Mouse (Mus musculus) large intestine, adult 2 months (tissue): ENCODE measurements around the gene Gm9837. TPM values are rescaled to one million over a fixed set of nuclear protein-coding genes. Genes with fewer than 3 reads are reported as not detected.

Experiments used
- DNase-seq: peaks from one replicate; pipeline ENCODE4 v3.0.0-alpha.2; 2012; ENCODE audit warnings: low read depth, low spot score
- WGBS: fragments of 180-500 bp; shearing (Covaris S2); methylation state at CpG from one replicate; pipeline ENCODE4 v1.1.7; 2018; 5-methylcytosine and 5-hydroxymethylcytosine counted together
- polyA plus RNA-seq: library from polyadenylated mRNA; depleted of rRNA; stranded (reverse); fragments of >200 nt; gene quantifications from 2 replicates; pipeline ENCODE4 v1.2.3, GENCODE M21; 2012; rRNA removed

Gene Gm9837
- not detected in 2 replicates for polyA plus RNA-seq

GRCm38 (mm10) chr11:53469968-53470695 is at the start of gene Gm9837:
Gene Gm9837, minus strand, starts transcription at chr11:53470479.
- no peak for DNase-seq
- 6% methylated on average over 29 of the region's 29 CpGs for WGBS

GRCm38 (mm10) chr11:53519207-53520121 is 49.2 kb upstream of the Gm9837 start, which contains the start of gene Sept8:
Gene Sept8, plus strand, starts transcription at chr11:53519257.
- 7% methylated on average over 72 of the region's 79 CpGs for WGBS
- peak; percentile 16 for DNase-seq

GRCm38 (mm10) chr11:53518759-53519158 is 48.5 kb upstream of the Gm9837 start:
- 64% methylated on average over 5 of the region's 5 CpGs for WGBS
- no peak for DNase-seq

- WGBS = 35% methylated on average over 8 of the region's 8 CpGs
- no peak for DNase-seq
Measured at GRCm38 (mm10) chr11:53516775-53517627, 46.7 kb upstream of the Gm9837 start.

- WGBS = 68% methylated on average over 5 of the region's 5 CpGs
- no peak for DNase-seq
Measured at GRCm38 (mm10) chr11:53510351-53510750, 40.1 kb upstream of the Gm9837 start.

- DNase-seq = no peak
- 60% methylated on average over 3 of the region's 3 CpGs for WGBS
Measured at GRCm38 (mm10) chr11:53508591-53508990, 38.3 kb upstream of the Gm9837 start.

- 59% methylated on average over 7 of the region's 7 CpGs for WGBS
- DNase-seq = no peak
Measured at GRCm38 (mm10) chr11:53508152-53508551, 37.9 kb upstream of the Gm9837 start.

GRCm38 (mm10) chr11:53507098-53507805 is 37.0 kb upstream of the Gm9837 start:
- 77% methylated on average over 9 of the region's 9 CpGs for WGBS

GRCm38 (mm10) chr11:53505026-53505663 is 34.9 kb upstream of the Gm9837 start:
- 84% methylated on average over 5 of the region's 5 CpGs for WGBS
- DNase-seq = no peak

More at GRCm38 (mm10) chr11:53507098-53507805, 37.0 kb upstream of the Gm9837 start:
- no peak for DNase-seq

- DNase-seq = no peak
- WGBS = 81% methylated on average over 8 of the region's 8 CpGs
Measured at GRCm38 (mm10) chr11:53504376-53504775, 34.1 kb upstream of the Gm9837 start.

- DNase-seq = no peak
- WGBS = 76% methylated on average over 5 of the region's 5 CpGs
Measured at GRCm38 (mm10) chr11:53503738-53504137, 33.5 kb upstream of the Gm9837 start.

GRCm38 (mm10) chr11:53502039-53502765 is 31.9 kb upstream of the Gm9837 start:
- DNase-seq = no peak
- 70% methylated on average over 8 of the region's 8 CpGs for WGBS

GRCm38 (mm10) chr11:53500569-53500968 is 30.3 kb upstream of the Gm9837 start:
- 9% methylated on average over 11 of the region's 11 CpGs for WGBS
- DNase-seq = no peak

- DNase-seq = no peak
- WGBS = 48% methylated on average over 6 of the region's 6 CpGs
Measured at GRCm38 (mm10) chr11:53496946-53497345, 26.7 kb upstream of the Gm9837 start.

- WGBS = 72% methylated on average over 6 of the region's 6 CpGs
- DNase-seq = no peak
Measured at GRCm38 (mm10) chr11:53495417-53495816, 25.1 kb upstream of the Gm9837 start.

- WGBS = 71% methylated on average over 3 of the region's 3 CpGs
Measured at GRCm38 (mm10) chr11:53493243-53493955, 23.1 kb upstream of the Gm9837 start.

GRCm38 (mm10) chr11:53491954-53492401 is 21.7 kb upstream of the Gm9837 start:
- 31% methylated on average over 8 of the region's 8 CpGs for WGBS

More at GRCm38 (mm10) chr11:53493243-53493955, 23.1 kb upstream of the Gm9837 start:
- DNase-seq = no peak

More at GRCm38 (mm10) chr11:53491954-53492401, 21.7 kb upstream of the Gm9837 start:
- no peak for DNase-seq
